Mouse (Mus musculus) thymus, adult 2 months (tissue): ENCODE measurements at regions not wholly inside any gene's neighbourhood (a gene's known extent, or its start where the extent isn't known, plus 50 kb on each side); places are given as distances from the start of the nearest gene placed in this dataset.

Source experiments
- DNase-seq: peaks from one replicate; pipeline ENCODE4 v3.0.0; 2021
- H3K27ac ChIP-seq: fragments of 200-500 bp; 2 replicates; pipeline ENCODE4 v1.5.1; 2012; ENCODE audit warnings: low read length, control low read depth; ENCODE audit not compliant: control insufficient read depth, insufficient read depth
- H3K27me3 ChIP-seq: fragments of 200-500 bp; 2 replicates; pipeline ENCODE4 v1.6.1; 2012; ENCODE audit warnings: mild to moderate bottlenecking, low read length, moderate library complexity, mixed read lengths; ENCODE audit not compliant: control insufficient read depth, insufficient read depth
- H3K36me3 ChIP-seq: fragments of 200-500 bp; 2 replicates; pipeline ENCODE4 v1.6.1; 2012; ENCODE audit warnings: mild to moderate bottlenecking, low read length, moderate library complexity; ENCODE audit not compliant: control insufficient read depth, insufficient read depth
- H3K4me1 ChIP-seq: fragments of 200-500 bp; replicated peaks from 2 replicates; pipeline ENCODE4 v1.6.1; 2012; ENCODE audit warnings: low read length; ENCODE audit not compliant: control insufficient read depth, insufficient read depth
- H3K4me3 ChIP-seq: fragments of 200-500 bp; 2 replicates; pipeline ENCODE4 v1.5.1; 2012; ENCODE audit warnings: mild to moderate bottlenecking, low read length, control low read depth, moderate library complexity; ENCODE audit not compliant: control insufficient read depth, insufficient read depth
- CTCF ChIP-seq: fragments of 200-500 bp; IDR thresholded peaks from 2 replicates; pipeline ENCODE4 v1.5.1; 2012; ENCODE audit warnings: mild to moderate bottlenecking, control low read depth, low read length, moderate library complexity, borderline replicate concordance; ENCODE audit not compliant: control insufficient read depth, poor library complexity, insufficient read depth; ENCODE audit errors: extremely low read depth
- POLR2A ChIP-seq: fragments of 200-500 bp; IDR thresholded peaks from 2 replicates; pipeline ENCODE4 v1.6.1; 2012; ENCODE audit warnings: mild to moderate bottlenecking, low read length, control low read depth, moderate library complexity; ENCODE audit not compliant: control insufficient read depth, poor library complexity, insufficient read depth; ENCODE audit errors: extremely low read depth
- WGBS: fragments of 180-500 bp; shearing (Covaris S2); methylation state at CpG from one replicate; pipeline ENCODE4 v1.1.7; 2018; 5-methylcytosine and 5-hydroxymethylcytosine counted together

- WGBS, result 92% methylated on average over 5 of the region's 5 CpGs
- Histone ChIP-seq H3K4me1 (no peaks in the 10 kb centered on the region), H3K4me3 (no peak overlapping the region), H3K27ac (no peak overlapping the region), H3K27me3 (no peaks in the 10 kb centered on the region), H3K36me3 (no peaks in the 10 kb centered on the region)
- TF ChIP-seq POLR2A, result no peak
- no peak for TF ChIP-seq CTCF
- DNase-seq, result no peak
These were observed 194.9 kb downstream of the Gm11146 start for GRCm38 (mm10) chr16:77406999-77407398.

DNA sequence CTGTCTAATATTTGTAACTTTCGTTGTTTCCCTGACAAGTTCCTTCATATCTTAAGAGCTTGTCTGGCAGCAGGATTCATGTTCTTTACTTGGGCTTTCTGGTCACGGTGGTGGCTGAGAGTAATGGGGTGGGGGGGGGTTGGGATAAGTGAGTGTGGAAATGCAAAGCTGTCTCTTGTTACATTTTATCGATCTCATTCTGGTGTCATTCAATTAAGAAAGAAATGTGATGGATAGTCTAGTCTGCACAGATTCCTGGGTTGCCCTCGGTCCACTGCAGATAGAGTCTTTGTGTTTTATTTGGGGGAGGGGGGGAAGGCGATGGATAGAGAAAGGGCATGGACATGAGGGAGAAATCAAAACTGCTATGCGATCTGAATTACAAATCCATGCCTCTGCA lies 196.0 kb downstream of the Gm11146 start:
- no peaks in the 10 kb centered on the region for H3K4me1 ChIP-seq
- H3K27ac ChIP-seq, result no peak overlapping the region
- DNase-seq, result no peak
- no peak overlapping the region for H3K4me3 ChIP-seq
- TF ChIP-seq POLR2A, result no peak
- TF ChIP-seq CTCF, result no peak
- H3K36me3 ChIP-seq, result no peaks in the 10 kb centered on the region
- WGBS, result 93% methylated on average over 6 of the region's 6 CpGs
- no peaks in the 10 kb centered on the region for H3K27me3 ChIP-seq

- no peak for DNase-seq
- no peak for TF ChIP-seq CTCF
- TF ChIP-seq POLR2A, result no peak
- H3K27me3 ChIP-seq, result no peaks in the 10 kb centered on the region
- H3K4me3 ChIP-seq, result no peak overlapping the region
- H3K27ac ChIP-seq, result no peak overlapping the region
- no peaks in the 10 kb centered on the region for H3K36me3 ChIP-seq
- WGBS, result 91% methylated on average over 8 of the region's 8 CpGs
- H3K4me1 ChIP-seq, result no peaks in the 10 kb centered on the region
These were observed 196.6 kb downstream of the Gm11146 start for GRCm38 (mm10) chr16:77405181-77405818.

DNA sequence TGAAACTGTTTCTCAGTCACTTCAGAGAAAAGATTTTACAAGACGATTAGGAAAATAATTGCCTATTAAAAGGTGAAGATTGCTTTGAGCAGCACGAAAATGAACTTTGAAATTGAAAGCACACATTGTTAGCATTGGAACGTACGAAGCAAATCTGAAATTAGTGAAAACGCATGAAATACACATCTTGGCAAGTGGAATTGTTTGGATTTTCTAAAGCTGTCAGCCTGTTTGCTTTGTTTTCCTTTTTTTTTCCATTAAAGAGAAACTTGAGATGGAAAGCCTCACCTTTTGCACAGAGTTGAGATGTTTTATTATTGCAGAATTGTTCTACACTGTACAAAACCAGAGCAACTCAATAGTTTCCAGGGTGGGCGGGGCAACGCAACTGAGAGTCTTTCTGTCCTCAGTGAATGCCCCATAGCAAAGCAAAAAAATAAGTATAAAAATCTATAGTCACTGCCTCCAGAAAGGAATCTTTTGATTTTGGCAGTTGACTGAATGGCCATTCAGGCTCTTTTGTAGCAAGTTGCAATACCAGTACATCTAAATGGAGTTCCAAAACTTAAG lies 199.1 kb downstream of the Gm11146 start:
- Histone ChIP-seq H3K4me3 (no peak overlapping the region), H3K4me1 (no peaks in the 10 kb centered on the region), H3K27ac (no peak overlapping the region), H3K36me3 (no peaks in the 10 kb centered on the region), H3K27me3 (no peaks in the 10 kb centered on the region)
- TF ChIP-seq CTCF (no peak), POLR2A (no peak)
- 91% methylated on average over 7 of the region's 7 CpGs for WGBS
- no peak for DNase-seq

DNA sequence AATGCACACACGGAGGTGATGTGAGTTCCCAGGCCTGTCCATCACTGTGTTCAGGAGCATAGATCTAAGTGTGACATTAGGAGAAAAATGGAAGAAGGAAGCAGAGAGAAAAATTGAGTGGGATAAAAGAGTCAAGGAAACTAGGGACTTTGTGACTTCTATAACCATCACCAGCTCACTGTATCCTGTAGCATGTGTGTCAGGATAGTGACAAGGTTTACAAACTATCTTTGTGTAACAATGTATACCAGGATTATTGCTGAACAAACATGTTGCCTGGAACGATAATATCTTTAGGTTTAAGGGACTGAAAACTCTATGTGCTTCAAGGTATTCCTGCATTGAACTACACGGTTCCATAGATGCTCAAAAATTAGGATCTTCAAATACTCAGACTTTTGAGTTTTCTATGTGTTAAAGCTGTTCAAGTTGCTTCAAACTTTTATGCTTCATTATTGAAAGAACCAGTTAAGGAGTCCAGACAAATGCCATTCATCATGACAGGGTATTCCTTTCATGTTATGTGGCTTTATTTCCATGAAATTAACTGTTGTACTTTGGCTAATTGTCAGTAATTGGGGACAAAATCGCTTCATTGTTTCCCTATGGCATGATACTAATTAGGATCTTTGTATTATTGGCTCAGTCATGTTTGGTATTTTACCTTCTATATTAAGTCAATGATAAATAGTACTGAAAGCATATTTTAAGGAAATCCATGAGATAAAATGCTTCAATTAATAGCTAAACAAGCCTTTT lies 200.5 kb downstream of the Gm11146 start:
- no peaks in the 10 kb centered on the region for H3K27me3 ChIP-seq
- H3K4me1 ChIP-seq, result no peaks in the 10 kb centered on the region
- TF ChIP-seq CTCF (no peak), POLR2A (no peak)
- WGBS, result 92% methylated on average over 4 of the region's 4 CpGs
- no peak overlapping the region for H3K4me3 ChIP-seq
- H3K27ac ChIP-seq, result no peak overlapping the region
- no peak for DNase-seq
- no peaks in the 10 kb centered on the region for H3K36me3 ChIP-seq

DNA sequence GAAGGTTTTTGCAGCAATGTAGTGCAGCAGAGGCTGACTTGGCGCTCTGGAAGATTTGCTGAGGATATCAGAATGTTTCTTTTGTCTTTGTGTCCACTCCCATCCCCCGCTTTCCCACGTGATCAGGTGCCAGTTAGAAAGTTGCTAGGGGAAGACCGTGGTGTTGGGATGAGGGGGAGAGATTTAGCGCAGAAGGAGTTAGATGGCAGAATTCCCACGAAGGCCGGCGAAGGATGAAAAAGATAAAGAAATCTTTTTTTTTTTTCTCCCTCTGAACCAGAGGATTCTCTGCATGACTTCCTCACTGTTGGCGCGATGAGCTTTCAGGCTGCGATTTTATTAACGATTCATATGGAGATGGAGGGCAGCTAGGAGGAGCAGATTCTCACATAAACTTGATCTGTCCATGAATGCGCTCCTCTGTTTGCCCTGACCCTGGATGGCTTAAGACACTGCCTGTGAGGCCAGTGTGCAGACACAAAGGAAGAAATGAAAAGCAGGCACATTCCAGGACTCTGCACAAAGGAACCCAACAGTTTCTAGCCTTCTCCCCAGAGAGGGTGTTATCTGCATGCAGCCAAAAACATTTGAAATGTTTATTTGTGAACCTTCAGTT lies 201.5 kb downstream of the Gm11146 start:
- H3K36me3 ChIP-seq, result no peaks in the 10 kb centered on the region
- TF ChIP-seq POLR2A, result no peak
- TF ChIP-seq CTCF, result no peak
- H3K27ac ChIP-seq, result no peak overlapping the region
- H3K4me1 ChIP-seq, result no peaks in the 10 kb centered on the region
- WGBS, result 78% methylated on average over 13 of the region's 13 CpGs
- H3K4me3 ChIP-seq, result no peak overlapping the region
- DNase-seq, result no peak
- H3K27me3 ChIP-seq, result no peaks in the 10 kb centered on the region
